Mouse (Mus musculus): ENCODE data around the gene Pklr.

GRCm38 (mm10) chr3:89087338-89088110 is 48.4 kb upstream of the Pklr start:
- no peak; the same call in 1 of the 2 replicates for TF ChIP-seq CTCF (IDR thresholded peaks at IDR 0.05; ENCODE audit: low read depth, low read length)
- no peak for TF ChIP-seq GATA1 (IDR thresholded peaks at IDR 0.05; ENCODE audit: borderline replicate concordance, low read length)
- TF ChIP-seq TAL1 (conservative IDR thresholded peaks at IDR 0.05; ENCODE audit: low read depth, low read length): no peak
- TF ChIP-seq GATA2 (IDR thresholded peaks at IDR 0.05; ENCODE audit: borderline replicate concordance, low read depth, low read length): no peak
